Mouse (Mus musculus) thymus, postnatal 36 days (tissue): Measurements from ENCODE around the gene Olfm1.

ENCODE experiments used
- DNase-seq, 2 experiments: peaks; one replicate each; pipeline ENCODE4 v3.0.0; 2022; ENCODE audit warnings: mixed read lengths in 2 of 2

Olfm1 gene

DNA sequence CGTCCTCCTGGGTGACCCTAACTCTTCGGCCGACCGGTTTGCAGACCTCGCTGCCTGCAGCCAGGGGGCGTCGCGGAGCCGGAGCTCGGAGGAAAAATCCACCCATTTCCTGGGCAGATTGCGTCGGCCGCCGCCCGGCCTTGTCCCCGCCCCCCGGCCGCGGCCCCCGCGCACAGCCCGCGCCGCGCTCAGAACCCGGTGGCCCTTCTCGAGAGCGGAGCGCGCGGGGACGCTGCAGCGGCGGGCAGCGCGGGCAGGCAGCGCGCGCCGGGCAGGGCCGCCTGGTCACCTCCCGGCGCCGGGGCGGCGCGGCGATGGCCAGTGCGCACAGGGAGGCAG, 12.6 kb downstream of the Olfm1 start:
- DNase-seq = peak; percentile 49 to 57

DNA sequence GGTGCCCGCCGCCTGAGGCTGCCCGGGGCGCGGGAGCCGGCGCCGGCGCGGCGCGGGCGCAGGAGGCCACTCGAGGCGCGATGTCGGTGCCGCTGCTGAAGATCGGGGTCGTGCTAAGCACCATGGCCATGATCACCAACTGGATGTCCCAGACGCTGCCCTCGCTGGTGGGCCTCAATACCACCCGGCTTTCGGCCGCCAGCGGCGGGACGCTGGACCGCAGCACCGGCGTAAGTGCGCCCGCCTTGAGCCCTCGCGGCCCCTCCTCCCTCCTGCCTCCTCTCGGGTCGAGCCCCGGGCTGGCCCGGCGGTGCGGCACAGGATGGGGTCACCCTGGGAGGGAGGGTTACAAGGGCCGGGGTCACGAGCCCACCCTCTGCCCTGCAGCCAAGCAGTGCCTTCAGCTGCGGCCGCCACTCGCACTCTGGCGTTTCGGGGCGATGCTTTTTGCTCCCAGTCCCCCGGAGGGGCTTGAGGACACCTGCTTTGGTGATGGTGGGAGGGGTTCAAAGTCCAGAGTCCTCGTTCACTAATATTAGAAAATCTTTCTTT, 13.2 kb downstream of the Olfm1 start:
- DNase-seq = peak in 1 of 2 experiments; percentile 3

DNA sequence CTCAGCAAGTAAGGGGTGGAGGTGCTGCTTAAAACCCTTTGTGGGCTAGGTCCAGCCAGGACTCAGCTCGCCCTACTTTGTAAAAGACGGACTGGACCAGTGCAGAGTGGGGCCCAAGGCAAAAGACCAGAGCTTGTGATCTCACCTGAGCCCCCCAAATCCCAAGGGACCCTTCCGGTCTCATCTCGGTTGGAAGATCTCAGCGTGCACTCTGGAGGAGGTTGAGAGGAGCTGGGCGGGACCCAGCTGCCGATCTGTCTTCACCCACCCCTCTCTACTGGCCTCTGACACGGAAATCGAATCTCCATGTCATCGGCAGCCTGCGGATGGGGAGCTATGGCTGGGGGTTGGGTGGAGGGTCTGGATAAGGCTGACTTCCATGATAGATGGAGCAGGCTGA, 13.7 kb downstream of the Olfm1 start:
- DNase-seq = no peak

DNA sequence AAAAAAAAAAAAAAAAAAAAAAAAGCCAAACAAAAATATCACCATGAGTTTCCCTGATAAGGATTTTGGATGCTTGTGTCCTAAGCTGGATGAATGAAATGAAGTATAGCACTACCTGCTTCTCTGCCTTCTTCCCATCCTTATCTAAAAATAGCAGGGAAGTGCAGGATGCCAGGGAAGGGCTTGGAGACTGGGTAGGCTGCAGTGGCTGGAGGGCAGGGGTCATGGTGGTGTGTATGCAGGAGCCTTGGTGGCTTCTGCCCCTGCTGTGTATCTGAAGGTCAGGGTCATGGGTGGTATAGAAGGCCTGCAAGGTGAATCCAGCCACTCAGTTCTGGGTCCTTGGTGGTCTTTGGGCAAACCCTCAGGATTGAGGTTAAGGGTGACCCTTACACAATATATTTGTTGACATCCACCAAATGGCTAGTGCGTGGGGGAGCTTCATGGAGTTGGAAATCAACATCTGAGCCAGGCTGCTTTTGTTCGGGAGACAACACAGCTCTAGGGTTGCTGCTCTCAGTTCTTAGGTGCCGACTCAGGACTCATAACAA, 14.5 kb downstream of the Olfm1 start:
- DNase-seq = no peak

DNA sequence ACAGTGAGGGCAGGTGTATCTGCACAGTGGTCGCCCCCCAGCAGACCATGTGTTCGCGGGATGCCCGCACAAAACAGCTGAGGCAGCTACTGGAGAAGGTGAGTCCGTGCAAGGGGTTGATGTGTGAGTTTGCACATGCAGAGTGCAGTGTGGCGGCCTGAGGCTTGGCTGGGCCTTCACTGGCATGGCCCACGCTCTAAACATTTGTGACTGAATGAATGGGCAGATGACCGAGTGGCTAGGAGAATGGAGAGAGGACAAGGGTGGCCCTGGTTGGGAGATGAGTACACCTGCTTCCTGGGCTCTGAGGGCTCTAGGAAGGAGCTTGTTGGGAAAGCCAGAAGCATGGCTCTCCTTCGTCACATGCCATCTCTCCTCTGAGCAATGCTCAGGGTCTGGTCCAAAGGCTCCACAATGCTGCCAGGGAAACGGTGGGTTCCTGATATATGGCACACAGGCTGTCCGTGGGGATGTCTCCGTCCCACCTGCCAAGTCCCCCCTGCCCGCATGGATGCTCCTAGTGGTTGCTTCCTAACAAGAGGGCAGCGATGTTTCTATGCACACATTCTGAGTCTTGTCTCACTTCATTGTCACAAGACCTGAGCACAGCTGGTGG, 15.4 kb downstream of the Olfm1 start:
- DNase-seq = no peak

DNA sequence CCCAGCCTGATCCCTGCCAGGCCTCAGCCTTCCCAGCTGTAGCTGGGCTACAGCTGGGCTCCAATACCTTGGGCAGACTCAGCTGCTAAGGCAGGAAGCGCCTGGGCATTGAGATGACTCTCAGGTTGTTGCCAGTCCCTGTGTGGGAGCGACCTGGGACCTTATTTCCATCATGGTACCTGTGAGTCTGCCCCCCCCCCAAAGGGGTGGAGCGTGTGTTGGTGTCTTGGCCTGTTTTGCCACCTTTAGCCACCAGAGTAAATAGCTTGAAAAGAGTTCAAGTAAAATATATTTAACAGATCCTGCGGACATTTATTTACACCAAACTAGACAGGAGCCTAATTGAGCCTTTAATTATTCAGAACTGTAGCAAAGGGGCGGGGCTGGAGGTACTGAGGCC, 16.4 kb downstream of the Olfm1 start:
- no peak for DNase-seq

DNA sequence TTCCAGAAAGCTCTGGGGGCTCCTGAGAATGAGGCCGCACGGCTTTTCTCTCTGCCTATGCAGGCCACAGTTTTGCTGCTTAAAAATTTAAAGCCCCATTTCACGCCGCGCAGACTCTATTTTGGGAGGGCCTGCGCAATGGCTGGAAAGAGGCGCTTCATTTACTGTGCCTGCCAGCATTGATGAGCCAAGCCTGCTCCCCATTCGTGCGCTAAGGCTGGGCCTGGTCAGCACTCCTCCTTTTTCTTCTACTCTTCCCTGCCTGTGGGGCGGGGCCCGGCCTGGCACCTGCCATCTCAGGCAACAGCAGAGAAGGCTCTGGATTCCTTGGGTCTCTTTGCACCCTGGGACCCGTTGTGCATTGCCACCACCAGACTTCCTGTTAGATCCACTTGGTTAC, 16.9 kb downstream of the Olfm1 start:
- DNase-seq = no peak

DNA sequence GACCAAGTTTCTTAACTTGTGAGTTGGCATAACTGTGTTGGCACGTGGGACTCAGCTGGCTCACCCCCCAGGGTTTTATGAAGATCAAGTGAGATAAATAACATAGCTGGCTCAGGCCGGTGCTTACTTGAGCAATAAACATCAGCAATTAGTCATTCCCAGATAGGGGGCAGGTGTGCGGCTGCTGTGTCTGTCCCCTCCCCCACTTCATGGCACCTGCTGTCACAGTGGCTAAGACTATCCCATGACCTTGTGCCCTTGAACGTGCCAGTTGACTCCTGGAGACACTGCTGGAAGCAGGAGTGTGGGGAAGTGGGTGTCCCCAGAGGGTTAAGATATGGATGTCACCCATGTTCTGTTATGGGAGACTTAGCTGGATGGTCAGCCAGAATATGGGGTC, 17.5 kb downstream of the Olfm1 start:
- DNase-seq = no peak

DNA sequence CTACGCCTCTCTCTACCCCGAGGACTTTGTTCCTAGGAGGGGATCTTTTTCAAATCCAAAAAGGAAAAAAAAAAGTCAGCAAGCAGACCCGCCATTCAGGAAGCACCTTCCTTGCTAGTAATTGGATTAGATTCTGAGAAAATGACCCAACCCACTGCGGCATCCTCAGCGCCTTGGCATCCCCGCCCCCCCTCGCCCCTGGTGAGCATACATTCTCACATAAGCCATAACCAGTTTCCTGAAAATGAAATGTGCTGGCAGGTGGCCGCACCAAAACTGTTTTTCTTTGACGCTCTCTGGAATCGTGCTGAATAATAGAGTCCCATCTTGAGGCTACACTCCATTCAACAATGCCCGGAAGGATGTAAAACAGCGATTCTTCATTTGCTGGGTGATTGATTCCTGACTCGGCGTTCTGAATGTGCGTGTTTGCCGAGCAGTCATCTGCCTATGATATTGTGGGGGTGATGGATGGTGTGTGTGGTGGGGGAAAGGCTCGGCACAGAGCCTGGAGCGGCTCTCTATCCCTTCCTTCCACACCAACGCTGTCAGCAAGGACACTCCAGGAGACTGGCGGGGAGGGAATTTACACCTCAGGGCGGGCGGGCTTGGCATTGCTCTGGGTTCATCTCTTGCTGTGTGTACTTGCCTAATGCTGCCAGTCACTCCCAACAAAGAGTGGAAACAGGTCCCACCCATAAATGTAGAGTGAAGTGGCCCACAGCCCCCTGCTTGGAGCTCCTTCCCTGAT, 18.9 kb downstream of the Olfm1 start:
- no peak for DNase-seq

DNA sequence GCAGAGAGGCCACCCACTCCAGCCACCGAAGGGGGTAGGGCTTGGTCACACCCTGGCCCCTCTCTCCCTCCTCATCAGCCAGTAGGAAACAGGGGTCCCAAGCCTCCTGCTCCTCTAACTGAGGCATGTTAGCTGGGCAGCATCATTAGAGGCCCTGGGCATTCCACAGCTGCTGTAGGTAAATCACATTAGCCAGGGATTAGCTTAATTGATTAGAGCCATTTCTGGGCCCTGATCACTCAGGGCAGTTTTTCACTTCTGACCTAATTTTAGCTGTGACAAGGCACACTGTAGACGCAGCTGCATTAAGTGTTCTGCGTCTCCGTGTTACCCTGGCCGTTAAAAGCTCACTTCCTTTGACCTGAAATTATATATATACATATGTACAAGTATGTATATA, 20.1 kb downstream of the Olfm1 start:
- DNase-seq = no peak

DNA sequence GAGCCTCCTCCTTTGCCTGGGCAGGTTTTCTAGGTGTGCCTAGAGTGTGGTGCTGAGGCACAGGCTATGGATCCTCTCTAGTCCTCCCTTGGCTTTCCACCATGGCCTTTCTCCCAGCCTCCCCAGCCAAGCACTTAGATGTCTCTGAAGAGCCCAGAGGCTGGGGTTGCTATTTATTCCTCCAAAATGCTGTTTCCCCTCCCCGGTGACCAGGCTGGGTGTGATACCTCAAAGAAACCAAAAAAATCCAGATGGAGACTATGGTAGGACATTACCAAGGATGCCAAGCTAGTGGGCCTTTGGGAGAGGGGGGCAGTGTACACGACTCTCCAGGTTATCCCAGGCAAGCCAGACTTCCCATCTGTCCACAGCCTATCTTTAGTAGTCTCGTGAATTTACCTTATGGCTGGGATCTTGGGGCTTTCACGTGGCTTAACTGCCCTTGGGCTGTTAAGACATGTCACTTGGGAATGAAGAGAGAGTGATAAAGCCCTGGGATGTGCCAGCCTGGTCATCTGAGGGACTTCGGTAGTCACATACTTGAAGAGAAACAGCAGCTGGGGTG, 23.5 kb downstream of the Olfm1 start:
- DNase-seq = no peak

DNA sequence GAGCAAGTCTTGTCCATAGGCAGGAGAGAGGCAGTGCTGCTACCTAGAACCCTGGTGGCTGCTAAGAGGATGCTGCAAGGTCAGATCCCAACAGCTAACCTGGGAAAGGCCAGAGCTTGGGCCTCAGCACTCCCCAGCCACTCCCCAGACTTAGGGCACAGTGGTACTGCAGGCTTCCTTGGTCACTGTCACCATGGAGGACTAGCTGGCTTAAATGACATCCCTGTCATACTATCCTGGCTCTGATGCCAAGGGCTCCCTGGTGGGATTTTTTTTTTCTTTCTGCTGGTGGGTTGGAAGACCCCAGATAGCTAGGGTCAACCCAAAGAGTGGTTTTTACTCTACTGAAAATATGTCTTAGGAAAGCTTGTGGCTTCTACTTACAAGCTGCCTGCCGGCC, 25.0 kb downstream of the Olfm1 start:
- DNase-seq = no peak

DNA sequence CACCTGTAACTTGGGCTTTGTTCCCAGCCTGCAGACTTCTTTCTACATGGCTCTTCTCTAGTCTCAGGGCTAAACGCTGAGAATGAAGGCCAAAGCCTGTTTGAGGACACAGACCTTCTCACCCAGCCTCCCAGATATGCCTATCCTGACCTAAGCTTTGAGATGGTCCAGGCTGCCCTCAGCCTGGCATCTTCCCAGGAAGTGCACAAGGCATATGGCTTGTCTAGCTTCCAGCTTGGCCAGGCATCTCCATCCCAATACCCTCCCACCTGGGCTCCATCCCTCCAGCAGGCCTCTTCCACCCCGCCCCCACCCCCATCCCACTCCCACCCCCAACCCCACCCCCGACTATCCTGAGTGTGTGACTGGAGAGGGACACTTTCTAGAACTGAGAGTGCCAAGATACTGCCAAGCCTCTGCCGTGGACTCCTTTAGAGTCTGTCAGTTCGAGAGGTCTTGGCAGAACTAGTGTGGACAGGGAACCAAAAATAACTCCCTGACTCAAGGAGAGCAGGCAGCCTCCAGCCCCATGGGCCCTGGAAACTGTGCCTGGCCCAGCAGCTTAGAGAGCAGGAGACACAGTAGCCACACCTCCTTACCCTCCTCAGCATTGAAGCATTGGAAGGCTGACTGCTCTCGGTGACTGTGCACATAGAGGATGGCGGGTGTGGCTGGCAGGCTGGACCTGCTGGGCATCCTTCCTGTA, 26.0 kb downstream of the Olfm1 start:
- no peak for DNase-seq

DNA sequence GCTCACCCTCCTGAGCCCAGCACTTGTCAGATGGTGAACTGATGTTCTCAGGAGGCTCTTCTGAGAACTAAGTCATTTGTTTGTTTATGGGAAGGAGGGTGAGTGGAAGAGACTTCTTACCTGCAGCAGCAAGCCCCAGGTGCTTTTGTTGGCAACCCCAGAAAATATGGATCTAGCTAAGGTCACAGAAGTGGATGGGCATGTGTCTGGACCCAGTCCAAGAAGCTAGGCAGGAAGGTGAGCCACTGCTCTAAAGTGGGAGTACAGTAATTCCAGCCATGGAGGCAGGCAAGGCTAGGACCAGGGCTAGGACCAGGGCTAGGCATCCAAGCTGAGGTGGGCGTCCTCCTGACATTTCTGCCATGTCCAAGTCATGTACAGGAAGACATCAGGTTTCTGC, 26.8 kb downstream of the Olfm1 start:
- no peak for DNase-seq

DNA sequence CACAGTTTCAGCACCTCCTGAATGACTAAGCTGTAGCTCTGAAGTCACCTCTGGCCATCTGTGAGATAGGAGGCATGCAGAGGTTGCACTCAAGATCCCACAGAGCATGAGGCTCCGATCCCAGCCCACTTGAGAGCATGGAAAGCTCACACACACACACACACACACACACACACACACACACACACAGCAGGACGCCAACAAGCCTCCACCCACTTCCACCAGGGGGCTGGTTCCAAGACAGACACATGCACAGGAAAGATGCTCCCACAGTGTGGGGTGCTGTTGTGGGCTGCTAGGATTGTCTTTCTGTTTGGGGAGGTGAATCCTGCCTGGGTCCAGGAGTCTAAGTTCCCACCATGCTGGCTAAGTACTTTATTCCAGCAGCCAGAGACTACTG, 29.0 kb downstream of the Olfm1 start:
- no peak for DNase-seq

DNA sequence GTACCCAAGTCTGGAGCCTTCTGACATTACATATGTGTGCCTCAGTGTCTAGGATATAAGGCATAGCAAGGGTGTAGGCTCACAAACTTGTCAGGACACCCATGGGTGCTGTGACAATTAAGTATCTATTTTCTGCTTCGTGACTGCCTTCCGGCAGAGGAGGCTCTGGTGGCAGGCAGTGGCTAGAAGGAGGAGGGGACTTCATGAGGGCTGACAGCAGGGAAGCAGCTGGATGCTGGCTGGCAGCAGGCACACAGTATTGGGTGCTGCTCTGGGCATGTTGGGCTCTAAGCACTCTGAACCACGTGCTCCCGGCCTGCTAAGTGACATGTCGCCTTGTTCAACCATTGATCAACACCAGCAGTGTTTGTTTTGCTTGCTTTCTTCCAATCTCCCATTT, 32.0 kb downstream of the Olfm1 start:
- no peak for DNase-seq

DNA sequence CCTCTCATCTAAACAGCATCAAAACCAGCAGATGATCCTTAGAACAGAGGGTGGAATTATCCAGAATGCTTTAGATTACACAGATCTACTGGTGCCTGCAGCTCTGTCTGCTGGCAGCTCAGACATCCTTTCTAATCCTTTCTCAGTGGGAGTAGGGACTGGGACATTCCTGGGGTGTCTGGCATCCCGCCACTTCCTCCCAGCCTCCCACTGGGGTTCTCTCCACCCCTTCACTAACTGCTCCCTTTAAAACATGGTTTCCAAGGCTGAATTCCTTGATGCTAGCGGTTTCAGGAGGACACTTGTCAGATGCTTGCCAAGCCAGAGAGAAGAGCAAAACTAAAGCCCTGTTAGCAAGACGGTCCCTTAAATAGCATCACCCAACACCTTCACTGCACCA, 33.1 kb downstream of the Olfm1 start:
- DNase-seq = no peak

DNA sequence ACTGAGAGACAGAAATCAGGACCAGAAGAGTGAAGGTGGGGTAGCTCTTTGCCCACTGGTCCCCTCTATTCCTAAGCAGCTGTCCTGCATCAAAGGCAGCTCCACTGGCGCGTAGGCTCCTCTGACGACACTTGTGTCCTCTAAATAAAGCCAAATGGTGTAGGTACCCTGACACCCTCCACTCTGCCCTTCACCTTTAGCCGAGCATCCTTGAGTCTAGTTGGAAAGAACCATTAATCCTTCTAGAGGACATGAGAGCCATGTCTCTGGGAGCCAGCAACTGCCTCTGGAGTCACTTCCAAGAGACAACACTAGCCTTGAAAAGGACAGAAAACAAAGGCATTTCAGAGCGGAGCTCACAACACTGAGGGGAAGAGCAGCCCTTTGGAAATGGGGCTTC, 34.2 kb downstream of the Olfm1 start:
- DNase-seq = no peak

DNA sequence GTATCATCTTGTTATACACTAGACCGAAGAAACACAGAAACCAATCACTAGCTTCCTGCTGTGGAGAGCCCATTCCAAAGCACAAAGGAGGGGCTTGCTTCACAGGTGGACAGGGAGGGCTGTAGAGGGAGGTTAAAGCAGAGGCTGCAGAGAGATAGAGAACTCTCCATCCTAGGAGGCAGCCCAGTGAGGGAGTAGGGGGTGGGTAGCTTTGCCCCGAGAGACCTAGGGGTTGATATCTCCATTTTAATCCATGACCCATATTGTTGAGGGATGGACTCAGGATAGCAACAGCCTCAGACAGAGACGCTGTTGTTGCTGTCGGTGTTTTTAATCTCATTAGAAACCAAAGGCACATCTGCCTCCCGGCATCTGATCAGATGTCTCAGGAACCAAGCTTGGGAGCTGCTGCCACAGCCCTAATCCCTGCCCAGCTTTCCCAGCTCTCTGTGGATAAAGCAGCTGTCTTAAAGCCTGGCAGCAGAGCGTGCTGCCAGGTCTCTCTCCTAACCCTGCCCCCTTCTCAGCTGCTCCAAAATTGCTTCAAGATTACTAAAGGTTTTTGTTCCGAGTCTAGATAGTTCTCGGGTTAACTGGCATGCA, 34.9 kb downstream of the Olfm1 start:
- DNase-seq = no peak

DNA sequence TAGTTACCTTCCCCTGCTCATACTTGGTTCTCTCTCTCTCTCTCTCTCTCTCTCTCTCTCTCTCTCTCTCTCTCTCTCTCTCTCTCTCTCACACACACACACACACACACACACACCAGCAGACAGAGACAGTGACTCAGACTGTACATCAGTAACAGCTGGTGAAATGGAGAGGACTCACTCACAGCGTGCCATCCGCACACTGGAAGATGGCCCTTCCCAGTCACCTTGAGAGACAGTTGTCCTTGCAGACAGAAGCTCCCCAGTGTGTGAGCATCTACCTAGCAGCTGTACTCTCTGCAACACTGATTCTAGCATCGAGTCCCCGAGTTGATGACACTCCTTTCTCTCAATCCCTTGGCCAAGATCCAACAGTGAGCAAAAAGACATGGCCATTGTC, 35.6 kb downstream of the Olfm1 start:
- DNase-seq = no peak

DNA sequence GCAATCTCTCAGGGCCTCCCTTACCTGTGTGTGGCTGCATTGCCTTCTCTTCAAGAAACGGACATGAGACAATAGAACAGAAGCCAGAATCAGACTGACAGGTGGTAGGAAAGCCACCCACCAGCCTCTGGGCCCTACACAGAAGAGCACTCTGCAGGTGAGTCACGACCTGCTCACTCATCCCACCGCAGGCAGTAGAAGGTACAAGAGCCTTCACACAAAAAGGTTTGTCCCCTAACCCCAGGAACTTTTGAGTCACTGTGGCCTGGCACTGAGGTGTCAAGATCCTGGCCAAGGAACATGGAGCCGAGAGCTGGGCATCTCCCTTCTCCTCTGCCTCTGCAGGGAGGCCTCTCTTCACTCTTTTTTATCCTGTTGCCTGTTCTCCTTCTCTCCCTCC, 42.3 kb downstream of the Olfm1 start:
- DNase-seq = no peak

DNA sequence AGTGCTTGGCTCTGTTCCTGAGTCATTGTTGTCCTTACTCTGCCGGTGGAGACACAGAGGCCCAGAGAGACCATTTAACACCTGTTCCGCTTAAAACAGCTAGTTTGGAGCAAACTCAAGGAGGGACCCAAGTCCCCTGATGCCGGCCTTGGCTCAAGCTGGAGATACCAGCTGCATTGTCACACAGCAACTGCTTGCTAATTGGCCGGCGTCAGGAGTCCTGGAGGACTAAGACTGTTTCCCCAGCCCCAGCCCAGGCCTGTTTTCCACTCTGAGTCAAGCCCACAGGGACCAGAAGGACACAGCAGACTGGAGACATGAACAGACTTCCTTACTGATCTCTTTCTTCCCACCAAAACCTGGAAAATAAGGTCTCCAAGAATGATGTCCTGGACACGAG, 43.7 kb downstream of the Olfm1 start:
- DNase-seq = no peak

DNA sequence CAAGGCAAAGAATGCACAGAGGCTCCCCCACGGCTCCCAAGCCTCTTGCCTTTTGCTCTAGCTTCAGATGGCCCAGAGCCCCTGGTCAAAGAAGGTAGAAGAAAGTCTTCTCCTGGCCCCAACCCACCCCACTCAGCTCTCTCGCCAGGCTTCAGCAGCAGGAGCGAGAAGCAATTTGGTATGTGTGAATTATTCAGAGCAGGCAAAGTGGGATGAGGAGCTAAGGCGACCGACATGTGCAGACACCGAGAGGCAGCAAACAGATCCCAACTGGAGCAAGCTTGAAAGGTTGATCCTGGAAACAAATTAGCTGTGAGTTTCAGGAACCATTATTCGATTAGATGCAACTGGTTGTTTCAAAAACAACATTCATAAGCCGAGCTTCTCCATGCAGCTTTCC, 46.8 kb downstream of the Olfm1 start:
- DNase-seq = no peak
